Mouse (Mus musculus): ENCODE data around the gene 4833427G06Rik.

Gene 4833427G06Rik

DNA sequence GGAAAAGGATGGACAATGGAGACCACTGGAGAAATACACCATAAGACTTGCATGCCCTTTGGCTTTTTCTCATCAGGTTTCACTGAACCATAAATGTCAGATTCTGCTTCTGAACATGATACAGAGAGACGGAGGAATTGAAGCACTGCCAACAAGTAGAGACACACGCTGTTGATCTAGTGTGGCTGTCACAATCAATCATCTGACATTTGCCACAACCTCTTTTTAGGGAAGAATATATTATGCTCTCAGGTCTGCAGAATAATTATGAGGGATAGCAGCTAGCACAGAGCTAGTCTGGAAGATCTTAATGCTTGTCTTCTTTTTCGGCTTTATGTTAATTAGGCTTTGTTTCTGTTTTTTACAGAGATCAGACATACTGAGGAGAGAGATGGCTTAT lies 33.7 kb downstream of the 4833427G06Rik start:
- 56% methylated on average over 3 of the region's 3 CpGs for WGBS

DNA sequence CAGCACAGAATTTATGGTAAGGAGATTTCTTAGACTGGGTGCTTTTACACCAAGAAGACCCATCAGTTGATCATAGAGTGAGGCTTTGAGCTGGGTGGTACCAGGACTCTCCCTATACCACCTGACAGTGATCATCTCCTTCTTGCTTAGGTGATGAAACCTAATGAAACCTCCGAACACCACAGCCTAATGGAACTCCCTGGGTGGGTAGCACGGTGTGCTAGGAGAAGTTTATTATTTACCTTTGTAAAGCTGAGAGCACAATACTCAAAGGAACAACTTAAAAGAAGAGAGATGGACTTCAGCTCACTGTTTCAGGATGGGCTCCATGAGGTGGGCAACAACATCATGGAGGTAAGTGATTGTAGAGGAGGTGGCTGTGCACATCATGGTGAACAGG lies 41.3 kb downstream of the 4833427G06Rik start, which contains the start of gene Btg4:
TSS of gene Btg4 (plus strand) at position 301 of the 400 bp plus-strand sequence.
- 86% methylated on average over 2 of the region's 2 CpGs for whole genome bisulfite sequencing

DNA sequence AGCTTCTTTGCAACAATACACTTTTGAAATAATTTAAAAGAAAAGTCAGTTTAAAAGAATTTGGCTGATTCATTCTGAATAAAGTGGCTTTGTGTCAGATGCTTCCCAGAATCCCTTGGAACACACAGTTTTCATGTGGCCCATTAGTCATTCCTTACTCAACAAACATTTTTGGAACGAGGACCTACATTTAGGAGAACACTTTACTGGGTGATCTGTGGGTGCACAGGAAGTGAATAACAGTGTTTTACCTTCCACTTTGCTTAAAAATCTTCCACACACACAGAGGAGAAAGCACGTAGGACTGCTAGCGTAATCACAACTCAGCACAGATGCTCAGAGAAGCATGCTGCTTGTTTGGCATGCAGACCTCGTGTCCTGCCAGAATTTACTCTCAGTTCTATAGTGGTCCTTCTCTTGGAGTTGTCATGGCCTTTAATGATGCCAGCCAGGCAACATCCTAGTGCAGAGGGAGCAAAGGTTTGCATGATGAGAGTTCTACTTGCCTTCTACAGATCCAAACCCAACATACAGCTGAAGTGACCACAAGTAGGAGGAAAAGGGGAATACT lies 42.8 kb downstream of the 4833427G06Rik start:
- 41% methylated on average over 4 of the region's 4 CpGs for WGBS

DNA sequence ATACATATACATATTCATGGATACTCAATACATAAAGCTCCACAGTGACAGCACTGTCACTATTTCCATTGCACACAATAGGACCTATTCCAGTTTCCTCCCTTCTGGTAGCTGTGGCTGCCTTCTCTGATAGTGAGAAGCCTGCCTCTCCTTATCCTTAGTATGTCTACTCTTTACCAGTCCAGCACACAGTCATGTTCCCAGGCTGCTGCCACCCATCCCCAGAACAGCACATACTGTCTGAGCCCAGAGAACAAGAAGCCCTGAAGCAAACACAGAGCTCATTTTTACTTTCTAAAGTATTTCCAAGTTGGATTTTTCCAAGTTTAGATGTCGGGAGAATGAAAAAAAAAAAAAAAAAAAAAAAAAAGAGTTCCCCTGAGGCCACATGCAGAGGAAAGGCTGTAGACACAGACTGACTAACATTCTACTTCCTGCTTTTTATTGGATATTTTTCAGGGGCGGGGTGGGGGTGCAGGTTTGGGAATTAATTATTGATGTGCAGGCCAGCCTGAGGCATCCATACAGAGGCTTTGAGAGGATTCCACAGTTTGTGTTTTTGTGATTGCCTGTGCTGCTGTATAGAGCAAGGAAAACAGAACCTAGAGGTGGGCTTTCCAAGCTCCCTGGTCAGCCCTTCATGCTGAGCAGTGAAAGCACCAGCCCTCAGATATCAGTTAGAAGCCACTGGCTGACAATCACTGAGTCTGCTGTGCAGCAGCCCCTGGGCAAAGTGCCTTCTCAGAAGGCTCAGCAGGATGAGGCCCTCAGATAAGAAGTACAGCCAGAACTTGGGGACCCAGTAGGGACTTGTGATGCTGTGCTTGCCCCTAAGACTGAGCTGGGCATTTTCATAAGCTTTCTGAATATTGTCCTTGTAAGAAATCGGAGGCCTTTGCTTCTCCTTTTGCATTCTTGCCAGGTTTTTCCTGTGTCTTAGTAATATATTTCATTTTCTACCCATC lies 45.2 kb downstream of the 4833427G06Rik start:
- 50% methylated on average over 3 of the region's 3 CpGs for WGBS

DNA sequence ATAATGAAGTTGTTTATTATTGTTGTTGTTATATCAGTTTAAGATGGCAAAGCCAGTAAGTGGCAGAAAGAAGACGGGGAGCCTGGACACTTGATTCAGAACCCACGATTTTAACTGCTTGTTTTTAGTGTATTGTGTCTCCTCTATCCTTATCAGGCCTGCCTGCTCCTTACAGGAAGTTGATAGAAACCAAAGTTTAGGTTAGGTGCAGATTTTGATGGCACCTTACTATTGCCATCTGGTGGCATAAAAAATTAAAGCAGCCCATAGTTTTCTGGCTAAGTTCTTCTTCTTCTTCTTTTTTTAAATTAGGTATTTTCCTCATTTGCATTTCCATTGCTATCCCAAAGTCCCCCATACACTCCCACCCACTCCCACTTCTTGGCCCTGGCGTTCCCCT lies 49.7 kb downstream of the 4833427G06Rik start:
- 63% methylated on average over 3 of the region's 3 CpGs for WGBS

DNA sequence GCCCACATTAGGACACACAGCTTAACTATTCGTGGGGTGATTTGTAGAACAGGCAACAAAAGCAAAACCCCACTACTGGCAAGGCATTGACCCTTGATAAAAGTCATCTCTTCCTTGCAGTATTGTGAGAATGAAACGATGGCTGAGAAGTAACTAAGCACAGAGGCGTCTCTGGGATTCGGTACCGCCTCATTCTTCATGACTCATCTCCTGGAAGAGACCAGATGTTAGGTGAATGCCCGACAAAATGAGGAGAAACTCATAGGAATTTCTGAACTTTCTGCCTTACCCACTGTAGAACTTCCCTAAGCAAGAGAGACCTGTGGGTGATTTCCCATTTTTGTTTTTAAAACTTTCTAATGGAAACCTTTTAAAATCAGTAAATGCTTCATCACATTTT lies 59.7 kb downstream of the 4833427G06Rik start:
- 46% methylated on average over 6 of the region's 6 CpGs for WGBS

DNA sequence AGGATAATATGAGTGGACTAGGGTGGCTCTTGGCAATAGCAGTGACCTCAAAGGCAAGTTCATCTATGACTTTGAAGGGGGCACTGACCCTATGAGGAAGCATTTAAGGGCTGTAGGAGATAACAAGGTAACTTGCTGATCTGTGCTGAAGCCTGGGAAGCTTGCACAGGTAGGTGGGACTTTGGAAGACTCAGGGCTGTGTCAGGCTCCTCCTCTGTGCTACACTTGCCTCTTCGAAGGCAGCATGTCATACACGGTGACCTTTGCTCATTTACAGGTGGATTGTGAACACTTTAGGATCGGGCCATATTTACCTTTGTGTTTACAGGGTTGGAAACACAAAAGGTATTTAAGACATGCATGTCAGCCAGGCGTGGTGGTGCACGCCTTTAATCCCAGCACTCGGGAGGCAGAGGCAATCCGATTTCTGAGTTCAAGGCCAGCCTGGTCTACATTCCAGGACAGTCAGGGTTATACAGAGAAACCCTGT lies 60.3 kb downstream of the 4833427G06Rik start:
- 92% methylated on average over 7 of the region's 7 CpGs for WGBS

DNA sequence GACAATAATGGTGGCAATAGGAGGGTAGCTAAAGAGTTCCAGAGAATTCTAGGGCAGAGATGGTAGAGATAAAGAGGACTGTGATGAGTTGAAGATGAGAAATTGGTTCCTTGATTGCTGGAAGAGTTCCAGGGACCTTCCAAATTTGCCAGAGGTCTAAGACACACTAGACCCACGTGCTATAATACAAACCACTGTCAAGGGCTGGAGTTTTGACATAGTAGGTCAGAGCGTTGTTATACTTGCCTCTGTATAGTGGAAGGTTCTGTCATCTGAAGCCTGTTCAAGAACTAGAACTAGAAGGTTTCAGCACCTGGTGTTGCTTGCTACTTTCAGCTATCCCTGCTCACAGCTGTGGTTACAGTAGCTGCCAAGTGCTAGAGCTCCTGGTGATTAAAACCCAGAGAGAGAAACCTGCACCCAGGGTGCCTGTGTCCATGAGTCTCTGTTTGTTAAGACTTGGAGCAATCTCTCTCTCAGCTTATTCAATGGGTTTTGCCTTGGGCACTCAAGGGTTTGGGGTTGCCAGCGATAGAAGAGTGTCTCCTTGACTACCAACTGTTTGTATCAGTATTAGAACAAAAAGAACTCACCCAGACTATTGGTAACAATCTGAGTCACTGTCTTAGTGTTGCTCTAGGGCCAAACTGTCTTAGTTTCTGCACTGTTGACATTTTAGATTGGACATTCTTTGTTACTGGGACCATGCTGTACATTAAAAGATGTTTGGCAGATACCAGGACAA lies 68.9 kb downstream of the 4833427G06Rik start:
- WGBS, result 76% methylated on average over 3 of the region's 3 CpGs

DNA sequence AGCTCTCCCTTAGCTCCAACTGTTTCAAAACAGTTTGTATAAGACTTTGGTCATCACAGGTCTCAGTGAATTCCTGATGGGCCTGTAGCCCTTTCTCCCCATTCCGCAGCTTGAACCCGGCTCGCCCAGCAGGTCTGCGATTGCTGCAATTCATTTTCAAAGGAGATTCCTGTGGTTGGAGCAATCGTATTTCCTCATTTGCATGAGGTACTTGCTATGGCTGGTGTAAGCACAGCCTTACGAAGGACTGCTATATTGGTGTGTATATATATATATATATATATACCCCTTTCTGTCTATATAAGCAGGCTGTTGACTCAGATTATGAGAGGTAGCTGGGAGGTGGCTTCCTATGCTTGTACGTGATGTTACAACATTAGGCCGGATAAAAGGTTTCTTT lies 69.6 kb downstream of the 4833427G06Rik start:
- WGBS, result 79% methylated on average over 8 of the region's 8 CpGs

DNA sequence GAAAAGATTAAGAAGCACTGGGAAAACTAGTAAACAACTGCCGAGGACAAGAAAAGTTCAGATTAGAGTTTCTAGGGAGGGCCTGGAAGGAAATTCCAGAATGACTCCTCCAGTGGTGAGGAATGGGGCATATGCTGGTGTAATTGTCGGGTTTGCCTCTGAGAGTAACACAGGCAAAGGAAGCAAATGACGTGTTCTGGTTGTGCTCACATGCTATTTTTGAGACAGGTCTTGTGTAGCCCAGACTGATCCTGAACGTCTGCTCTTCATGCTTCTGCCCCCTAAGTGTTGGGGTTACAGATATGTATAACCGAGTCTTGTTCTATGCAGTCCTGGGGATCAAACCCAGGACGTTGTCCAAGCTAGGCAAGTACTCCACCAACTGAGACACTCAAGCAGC lies 70.3 kb downstream of the 4833427G06Rik start:
- 60% methylated on average over 6 of the region's 6 CpGs for WGBS

All from cerebral cortex, adult 2 months (tissue).